Mouse (Mus musculus) erythroblast, embryonic 14.5 days (primary cell): ENCODE results near the gene Mapk7. TPM values are rescaled to one million over a fixed set of nuclear protein-coding genes. Genes with fewer than 3 reads are reported as not detected.

Experiments
- H3K27me3 ChIP-seq: 2 replicates; pipeline ENCODE4 v1.6.1; 2012; ENCODE audit warnings: inconsistent platforms; ENCODE audit not compliant: control insufficient read depth
- H3K36me3 ChIP-seq: 2 replicates; pipeline ENCODE4 v1.6.1; 2012; ENCODE audit warnings: mild to moderate bottlenecking, inconsistent platforms; ENCODE audit not compliant: control insufficient read depth
- H3K4me1 ChIP-seq: 2 replicates; pipeline ENCODE4 v1.6.1; 2012; ENCODE audit warnings: inconsistent platforms; ENCODE audit not compliant: control insufficient read depth
- H3K4me3 ChIP-seq: replicated peaks from 2 replicates; pipeline ENCODE3; 2012; ENCODE audit warnings: moderate library complexity, mild to moderate bottlenecking, inconsistent platforms
- H3K9me3 ChIP-seq: 2 replicates; pipeline ENCODE4 v1.6.1; 2012; ENCODE audit warnings: low read length, inconsistent platforms, mixed read lengths; ENCODE audit not compliant: control insufficient read depth
- GATA1 ChIP-seq: IDR thresholded peaks from 2 replicates; pipeline ENCODE4 v1.6.1; 2012; ENCODE audit warnings: low read length, inconsistent platforms, mixed read lengths
- TAL1 ChIP-seq: IDR thresholded peaks from 3 replicates; pipeline ENCODE4 v1.6.1; 2012; ENCODE audit warnings: low read length, inconsistent platforms, mixed read lengths
- polyA plus RNA-seq: library from polyadenylated mRNA; stranded (reverse); fragments of >175 nt; gene quantifications from 2 replicates; pipeline ENCODE4 v1.2.3, GENCODE M21; 2012

Mapk7 gene
- polyA plus RNA-seq, 1 experiment = 1.6 TPM

- no peak overlapping the region for H3K4me3 ChIP-seq
- TF ChIP-seq GATA1 (no peak), TAL1 (no peak)
- no peaks in the 10 kb centered on the region for H3K9me3 ChIP-seq
- no peaks in the 10 kb centered on the region for H3K27me3 ChIP-seq
- H3K36me3 ChIP-seq = peaks cover 28% of the 10 kb centered on the region
- no peaks in the 10 kb centered on the region; the same call in 1 of the 2 replicates for H3K4me1 ChIP-seq
Measured at GRCm38 (mm10) chr11:61485541-61486457, 8.4 kb downstream of the Mapk7 start.

- no peak for TF ChIP-seq TAL1
- H3K9me3 ChIP-seq = no peaks in the 10 kb centered on the region
- no peaks in the 10 kb centered on the region for H3K4me1 ChIP-seq
- peaks cover 19% of the 10 kb centered on the region for H3K36me3 ChIP-seq
- H3K4me3 ChIP-seq = no peak within 1 kb of the TSS
- H3K27me3 ChIP-seq = no peaks in the 10 kb centered on the region
Measured at GRCm38 (mm10) chr11:61484613-61485540, 9.3 kb downstream of the Mapk7 start, which contains the start of gene Mfap4. Gene Mfap4, plus strand, starts transcription at chr11:61485431.

GRCm38 (mm10) chr11:61484256-61484612 lies 10.0 kb downstream of the Mapk7 start:
- Histone ChIP-seq H3K4me1 (no peaks in the 10 kb centered on the region), H3K27me3 (no peaks in the 10 kb centered on the region), H3K9me3 (no peaks in the 10 kb centered on the region), H3K36me3 (peaks cover 13% of the 10 kb centered on the region), H3K4me3 (no peak overlapping the region)
- no peak for TF ChIP-seq GATA1
- TF ChIP-seq TAL1 = no peak

- Histone ChIP-seq H3K4me3 (no peak overlapping the region), H3K27me3 (no peaks in the 10 kb centered on the region), H3K36me3 (peaks cover 4% of the 10 kb centered on the region), H3K4me1 (no peaks in the 10 kb centered on the region), H3K9me3 (no peaks in the 10 kb centered on the region)
- TF ChIP-seq GATA1 = no peak
- TF ChIP-seq TAL1 = no peak
Measured at GRCm38 (mm10) chr11:61483226-61483845, 10.9 kb downstream of the Mapk7 start.

- no peaks in the 10 kb centered on the region for H3K36me3 ChIP-seq
- no peak for TF ChIP-seq TAL1
- no peak for TF ChIP-seq GATA1
- no peaks in the 10 kb centered on the region for H3K9me3 ChIP-seq
- H3K27me3 ChIP-seq = no peaks in the 10 kb centered on the region; the same call in 1 of the 2 replicates
- H3K4me1 ChIP-seq = no peaks in the 10 kb centered on the region
- H3K4me3 ChIP-seq = no peak overlapping the region
Measured at GRCm38 (mm10) chr11:61481239-61482090, 12.7 kb downstream of the Mapk7 start.

GRCm38 (mm10) chr11:61478788-61479187 lies 15.4 kb downstream of the Mapk7 start:
- H3K4me3 ChIP-seq = no peak overlapping the region
- H3K27me3 ChIP-seq = no peaks in the 10 kb centered on the region; the same call in 1 of the 2 replicates
- no peaks in the 10 kb centered on the region for H3K9me3 ChIP-seq
- no peaks in the 10 kb centered on the region for H3K4me1 ChIP-seq
- H3K36me3 ChIP-seq = no peaks in the 10 kb centered on the region
- TF ChIP-seq GATA1 (no peak), TAL1 (no peak)

GRCm38 (mm10) chr11:61477566-61478508 lies 16.4 kb downstream of the Mapk7 start:
- H3K36me3 ChIP-seq = no peaks in the 10 kb centered on the region
- no peak for TF ChIP-seq GATA1
- no peak for TF ChIP-seq TAL1
- no peak overlapping the region for H3K4me3 ChIP-seq
- H3K27me3 ChIP-seq = no peaks in the 10 kb centered on the region; the same call in 1 of the 2 replicates
- no peaks in the 10 kb centered on the region for H3K4me1 ChIP-seq
- H3K9me3 ChIP-seq = no peaks in the 10 kb centered on the region
